Mouse (Mus musculus): Measurements from ENCODE around the gene St7. TPM values are rescaled to one million over a fixed set of nuclear protein-coding genes. Genes with fewer than 3 reads are reported as not detected.
A peak's percentile ranks its signal among the peaks of the same experiment; 100 is the strongest.

The St7 gene
- total and polyA plus RNA-seq, 2 experiments from 2014 or later: 35.8 to 71.7 TPM

- no peak for TF ChIP-seq CTCF (IDR thresholded peaks at IDR 0.05; ENCODE audit: low read depth)
- Histone ChIP-seq H3K9me3 (ENCODE audit: low read length) (no peaks in the 10 kb centered on the region), H3K4me2 (ENCODE audit: low read depth, low read length) (no peak overlapping the region), H3K4me1 (ENCODE audit: insufficient read depth, low read length) (no peaks in the 10 kb centered on the region), H3K4me3 (ENCODE audit: low read length) (no peak overlapping the region), H3K27ac (no peak overlapping the region), H3K27me3 (ENCODE audit: insufficient read depth, low read length) (no peaks in the 10 kb centered on the region), H3K9ac (replicated peaks; ENCODE audit: low read length) (no peak overlapping the region), H3K36me3 (ENCODE audit: insufficient read depth, low read length) (0 out of 2 replicates have a peak, but pooled peaks cover 4% of the 10 kb centered on the region)
- WGBS: 98% methylated on average over 2 of the region's 2 CpGs
- ATAC-seq (no peak), DNase-seq (ENCODE audit: low spot score) (no peak)
Observed at GRCm38 (mm10) chr6:17823614-17824013, 130.9 kb downstream of the St7 start.

GRCm38 (mm10) chr6:17824735-17825134, 132.0 kb downstream of the St7 start:
- H3K36me3 ChIP-seq (ENCODE audit: insufficient read depth, low read length): 0 out of 2 replicates have a peak, but pooled peaks cover 4% of the 10 kb centered on the region
- no peak overlapping the region for H3K4me3 ChIP-seq (ENCODE audit: low read length)
- no peak overlapping the region for H3K9ac ChIP-seq (replicated peaks; ENCODE audit: low read length)
- no peak for ATAC-seq
- H3K4me1 ChIP-seq (ENCODE audit: insufficient read depth, low read length): no peaks in the 10 kb centered on the region
- no peak overlapping the region for H3K27ac ChIP-seq
- WGBS: 94% methylated on average over 1 of the region's 1 CpGs
- no peaks in the 10 kb centered on the region for H3K27me3 ChIP-seq (ENCODE audit: insufficient read depth, low read length)
- no peak overlapping the region for H3K4me2 ChIP-seq (ENCODE audit: low read depth, low read length)
- no peak for DNase-seq (ENCODE audit: low spot score)
- H3K9me3 ChIP-seq (ENCODE audit: low read length): no peaks in the 10 kb centered on the region
- no peak for TF ChIP-seq CTCF (IDR thresholded peaks at IDR 0.05; ENCODE audit: low read depth)

DNA sequence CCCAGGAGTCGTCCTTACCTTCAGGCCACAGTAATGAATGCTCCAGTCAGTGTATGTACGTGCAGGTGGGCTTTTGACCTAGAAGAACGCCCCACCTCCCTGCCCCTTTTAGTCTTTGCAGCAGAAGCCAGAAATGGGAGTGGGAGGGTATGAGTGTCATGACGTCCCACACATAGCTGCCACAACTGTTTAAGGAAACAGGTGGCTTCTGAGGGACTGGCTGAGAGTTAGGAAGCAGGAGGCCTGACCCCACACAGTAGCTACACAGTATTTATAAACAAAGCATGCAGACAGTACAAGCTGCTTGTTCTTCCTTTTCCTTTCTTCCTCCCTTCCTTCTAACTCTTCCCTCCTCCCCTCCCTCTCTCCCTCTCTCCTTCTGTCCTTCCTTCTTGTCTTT, 135.6 kb downstream of the St7 start:
- 81% methylated on average over 4 of the region's 4 CpGs for WGBS
- no peak overlapping the region for H3K9ac ChIP-seq (replicated peaks; ENCODE audit: low read length)
- ATAC-seq (no peak), DNase-seq (ENCODE audit: low spot score) (no peak)
- H3K27me3 ChIP-seq (ENCODE audit: insufficient read depth, low read length): no peaks in the 10 kb centered on the region
- no peaks in the 10 kb centered on the region for H3K9me3 ChIP-seq (ENCODE audit: low read length)
- H3K4me1 ChIP-seq (ENCODE audit: insufficient read depth, low read length): no peaks in the 10 kb centered on the region
- no peak overlapping the region for H3K27ac ChIP-seq
- H3K4me3 ChIP-seq (ENCODE audit: low read length): no peak overlapping the region
- no peak overlapping the region for H3K4me2 ChIP-seq (ENCODE audit: low read depth, low read length)
- TF ChIP-seq CTCF (IDR thresholded peaks at IDR 0.05; ENCODE audit: low read depth): no peak
- H3K36me3 ChIP-seq (ENCODE audit: insufficient read depth, low read length): 0 out of 2 replicates have a peak, but pooled peaks cover 8% of the 10 kb centered on the region

GRCm38 (mm10) chr6:17829981-17830380, 137.2 kb downstream of the St7 start:
- no peaks in the 10 kb centered on the region for H3K4me1 ChIP-seq (ENCODE audit: insufficient read depth, low read length)
- H3K36me3 ChIP-seq (ENCODE audit: insufficient read depth, low read length): 0 out of 2 replicates have a peak, but pooled peaks cover 8% of the 10 kb centered on the region
- DNase-seq (ENCODE audit: low spot score) (no peak), ATAC-seq (no peak)
- H3K9ac ChIP-seq (replicated peaks; ENCODE audit: low read length): no peak overlapping the region
- H3K27me3 ChIP-seq (ENCODE audit: insufficient read depth, low read length): no peaks in the 10 kb centered on the region
- H3K9me3 ChIP-seq (ENCODE audit: low read length): no peaks in the 10 kb centered on the region
- no peak overlapping the region for H3K27ac ChIP-seq
- TF ChIP-seq CTCF (IDR thresholded peaks at IDR 0.05; ENCODE audit: low read depth): no peak
- no peak overlapping the region for H3K4me2 ChIP-seq (ENCODE audit: low read depth, low read length)
- H3K4me3 ChIP-seq (ENCODE audit: low read length): no peak overlapping the region
- whole genome bisulfite sequencing: 98% methylated on average over 1 of the region's 1 CpGs

DNA sequence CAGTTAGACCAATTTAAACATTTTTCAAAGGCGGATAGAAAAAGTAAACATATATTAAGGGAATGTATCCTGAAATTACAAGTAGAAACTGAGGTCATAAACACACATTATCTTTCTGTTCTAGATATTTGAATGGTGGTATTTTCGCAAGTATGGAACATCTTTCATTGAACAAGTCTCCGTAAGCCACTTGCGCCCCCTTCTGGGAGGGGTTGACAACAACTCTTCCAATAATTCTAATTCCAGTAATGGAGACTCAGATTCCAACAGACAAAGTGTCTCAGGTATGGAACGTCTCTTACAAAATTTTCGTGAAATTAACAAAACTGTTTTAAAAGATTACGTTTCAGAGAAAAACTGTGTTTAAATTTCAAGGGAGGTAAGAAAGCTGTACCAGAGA, 141.8 kb downstream of the St7 start:
- no peak overlapping the region for H3K9ac ChIP-seq (replicated peaks; ENCODE audit: low read length)
- H3K4me2 ChIP-seq (ENCODE audit: low read depth, low read length): no peak overlapping the region
- ATAC-seq: no peak
- H3K4me3 ChIP-seq (ENCODE audit: low read length): no peak overlapping the region
- H3K36me3 ChIP-seq (ENCODE audit: insufficient read depth, low read length): 0 out of 2 replicates have a peak, but pooled peaks cover 4% of the 10 kb centered on the region
- H3K4me1 ChIP-seq (ENCODE audit: insufficient read depth, low read length): no peaks in the 10 kb centered on the region
- WGBS: 35% methylated on average over 7 of the region's 7 CpGs
- peak; percentile 76 for DNase-seq (ENCODE audit: low spot score)
- no peaks in the 10 kb centered on the region for H3K9me3 ChIP-seq (ENCODE audit: low read length)
- no peaks in the 10 kb centered on the region for H3K27me3 ChIP-seq (ENCODE audit: insufficient read depth, low read length)
- H3K27ac ChIP-seq: no peak overlapping the region
- TF ChIP-seq CTCF (IDR thresholded peaks at IDR 0.05; ENCODE audit: low read depth): peak; percentile 71

- H3K4me3 ChIP-seq (ENCODE audit: low read length): no peak overlapping the region
- H3K9me3 ChIP-seq (ENCODE audit: low read length): no peaks in the 10 kb centered on the region
- H3K27me3 ChIP-seq (ENCODE audit: insufficient read depth, low read length): no peaks in the 10 kb centered on the region
- no peak for TF ChIP-seq CTCF (IDR thresholded peaks at IDR 0.05; ENCODE audit: low read depth)
- WGBS: 75% methylated on average over 6 of the region's 6 CpGs
- H3K4me2 ChIP-seq (ENCODE audit: low read depth, low read length): no peak overlapping the region
- H3K27ac ChIP-seq: no peak overlapping the region
- ATAC-seq (no peak), DNase-seq (ENCODE audit: low spot score) (no peak)
- no peaks in the 10 kb centered on the region for H3K4me1 ChIP-seq (ENCODE audit: insufficient read depth, low read length)
- no peak overlapping the region for H3K9ac ChIP-seq (replicated peaks; ENCODE audit: low read length)
- 0 out of 2 replicates have a peak, but pooled peaks cover under 1% of the 10 kb centered on the region for H3K36me3 ChIP-seq (ENCODE audit: insufficient read depth, low read length)
Observed at GRCm38 (mm10) chr6:17835693-17836092, 143.0 kb downstream of the St7 start.

DNA sequence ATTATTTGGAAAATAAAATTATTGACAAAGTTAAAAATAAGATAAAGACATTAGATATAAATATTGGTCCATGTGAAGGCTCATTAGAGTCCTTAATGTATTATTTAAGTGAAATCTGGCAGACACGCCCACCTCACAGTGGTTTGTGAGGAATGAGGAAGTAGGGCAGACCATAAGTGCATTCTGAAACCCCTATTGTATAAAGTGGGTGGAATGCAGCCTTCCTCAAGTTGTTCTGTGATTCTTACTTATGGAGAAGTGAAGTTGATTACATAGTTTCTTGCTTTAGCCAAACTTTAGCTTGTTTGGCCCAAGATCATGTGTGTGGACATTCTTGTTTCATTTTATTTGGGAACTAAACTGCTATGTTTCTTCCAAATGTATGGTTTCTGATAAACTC, 144.9 kb downstream of the St7 start:
- DNase-seq (ENCODE audit: low spot score) (no peak), ATAC-seq (no peak)
- Histone ChIP-seq H3K9ac (replicated peaks; ENCODE audit: low read length) (no peak overlapping the region), H3K4me3 (ENCODE audit: low read length) (no peak overlapping the region), H3K4me2 (ENCODE audit: low read depth, low read length) (no peak overlapping the region), H3K9me3 (ENCODE audit: low read length) (no peaks in the 10 kb centered on the region), H3K27ac (no peak overlapping the region), H3K4me1 (ENCODE audit: insufficient read depth, low read length) (no peaks in the 10 kb centered on the region), H3K27me3 (ENCODE audit: insufficient read depth, low read length) (no peaks in the 10 kb centered on the region), H3K36me3 (ENCODE audit: insufficient read depth, low read length) (no peaks in the 10 kb centered on the region)
- TF ChIP-seq CTCF (IDR thresholded peaks at IDR 0.05; ENCODE audit: low read depth): no peak
- 90% methylated on average over 1 of the region's 1 CpGs for WGBS
